Mouse (Mus musculus) erythroblast, adult 5-6 weeks (primary cell): ENCODE measurements around the gene Ror1. TPM values are rescaled to one million over a fixed set of nuclear protein-coding genes. Genes with fewer than 3 reads are reported as not detected.

Source experiments
- ATAC-seq: replicated peaks from 2 replicates; pipeline ENCODE4 v1.8.0; 2016; ENCODE audit warnings: moderate number of reproducible peaks, mild to moderate bottlenecking, moderate TSS enrichment, inconsistent platforms; ENCODE audit not compliant: poor library complexity, low FRiP score, severe bottlenecking
- total RNA-seq, 2 experiments: library from RNA; stranded (forward) in 1 of 2; stranded (reverse) in 1 of 2; fragments of 150-400 nt in 1 of 2; fragments of 200-764, 138-1000 nt in 1 of 2; gene quantifications; 2 replicates each; pipeline versions ENCODE4 v1.2.3 to v1.2.4; 2015 to 2017; ENCODE audit warnings: low replicate concordance in 2 of 2

The Ror1 gene
- total RNA-seq, 2 experiments from 2014 or later, result not detected

DNA sequence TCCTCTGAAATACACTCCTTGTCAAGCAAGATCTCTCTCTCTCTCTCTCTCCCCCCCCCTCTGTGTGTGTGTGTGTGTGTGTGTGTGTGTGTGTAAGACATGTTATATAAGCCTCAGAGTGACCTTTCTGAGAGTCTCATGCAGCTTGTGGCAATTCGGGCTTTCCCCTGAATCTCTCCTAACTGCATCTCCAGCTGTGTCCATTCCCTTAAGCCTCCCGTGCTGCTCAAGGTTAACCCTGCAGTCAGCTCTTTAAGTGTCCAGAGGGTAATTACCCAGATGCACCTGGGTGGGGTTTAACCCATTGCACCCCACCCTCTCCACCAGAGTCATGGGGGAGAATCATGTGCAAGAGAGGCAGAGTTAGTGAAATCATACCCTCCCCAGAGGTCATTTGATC, 105.7 kb downstream of the Ror1 start:
- ATAC-seq, result no peak

DNA sequence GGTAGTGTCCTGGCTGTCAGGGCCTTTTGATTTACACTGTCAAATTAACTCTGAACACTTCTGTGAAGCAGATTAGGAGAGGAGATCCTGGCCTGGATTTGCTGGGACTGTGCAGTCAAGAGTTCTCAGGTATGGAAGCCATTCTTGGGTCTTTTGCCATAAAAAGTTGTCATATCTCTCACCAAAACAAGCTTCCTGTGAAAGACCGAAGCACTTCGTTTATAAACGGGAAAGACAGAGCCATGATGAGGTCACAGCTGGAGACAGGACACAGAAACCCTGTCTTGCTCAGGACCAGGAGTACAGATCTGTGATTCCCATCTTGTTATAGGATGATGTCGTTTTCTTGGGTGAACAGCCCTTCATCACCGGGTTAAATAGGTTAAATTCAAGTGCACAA, 107.5 kb downstream of the Ror1 start:
- no peak for ATAC-seq

- ATAC-seq, result no peak
Measured at GRCm38 (mm10) chr4:100203688-100204087, 108.1 kb downstream of the Ror1 start.

DNA sequence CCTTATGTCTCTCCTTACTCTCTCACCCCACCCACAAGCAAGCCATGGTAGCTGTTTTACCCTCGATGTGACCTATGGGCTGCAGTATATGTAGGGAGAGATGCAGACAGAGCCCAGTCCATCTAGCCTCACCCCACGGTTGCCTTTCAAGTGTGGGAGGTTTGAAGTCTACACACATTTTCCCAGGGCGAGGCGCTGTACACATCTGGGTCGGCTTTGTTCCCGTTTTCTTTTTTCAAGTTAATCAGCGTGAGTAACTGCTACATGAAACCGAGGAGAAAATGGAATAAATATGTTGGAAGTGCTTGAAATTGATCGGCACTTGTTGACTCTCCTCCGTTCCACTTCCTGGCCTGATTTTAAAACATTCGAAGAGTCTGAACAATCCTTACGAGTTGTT, 108.8 kb downstream of the Ror1 start:
- no peak for ATAC-seq

GRCm38 (mm10) chr4:100208081-100208480, 112.5 kb downstream of the Ror1 start:
- no peak for ATAC-seq

DNA sequence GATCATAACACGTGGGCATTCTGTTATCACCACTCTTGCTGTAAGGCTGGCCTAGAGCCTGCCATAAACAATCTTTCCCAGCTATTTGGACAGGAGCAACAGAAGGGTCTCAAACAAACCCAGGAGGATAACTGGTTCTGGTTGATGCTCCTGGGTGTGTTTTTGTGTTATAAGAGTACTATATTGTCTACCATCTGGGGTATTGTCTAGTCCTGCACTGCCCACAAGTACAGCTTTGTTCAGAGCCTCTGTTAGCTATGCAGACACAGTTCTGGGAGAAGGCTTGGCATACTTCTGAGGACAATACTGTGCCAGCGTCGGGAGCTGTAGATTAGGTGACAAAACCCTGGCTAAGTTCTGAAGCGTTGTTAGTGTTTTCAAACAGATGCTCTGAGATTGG, 113.5 kb downstream of the Ror1 start:
- ATAC-seq, result no peak

GRCm38 (mm10) chr4:100211331-100211730, 115.7 kb downstream of the Ror1 start:
- no peak for ATAC-seq

GRCm38 (mm10) chr4:100214324-100215215, 119.0 kb downstream of the Ror1 start:
- no peak for ATAC-seq

- ATAC-seq, result no peak
Measured at GRCm38 (mm10) chr4:100216587-100216986, 121.0 kb downstream of the Ror1 start.

DNA sequence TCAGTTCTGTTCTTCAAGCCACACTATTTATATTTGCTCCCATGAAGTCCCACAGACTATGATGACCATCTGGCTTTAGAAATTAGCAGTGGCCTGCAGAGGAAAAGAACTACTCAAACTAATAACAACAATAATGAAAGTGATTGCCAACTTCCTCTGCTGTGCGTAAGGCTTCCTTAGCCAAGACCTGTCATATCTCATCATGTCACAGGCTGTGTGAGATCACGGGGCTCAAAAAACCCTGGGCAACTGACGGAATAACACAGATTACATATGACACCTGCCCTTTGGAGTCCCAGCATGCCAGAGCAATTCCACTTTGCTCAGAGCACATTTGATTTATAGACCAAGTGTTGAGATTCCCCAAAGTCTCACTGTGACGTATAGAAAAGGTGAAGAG, 123.4 kb downstream of the Ror1 start:
- no peak for ATAC-seq

DNA sequence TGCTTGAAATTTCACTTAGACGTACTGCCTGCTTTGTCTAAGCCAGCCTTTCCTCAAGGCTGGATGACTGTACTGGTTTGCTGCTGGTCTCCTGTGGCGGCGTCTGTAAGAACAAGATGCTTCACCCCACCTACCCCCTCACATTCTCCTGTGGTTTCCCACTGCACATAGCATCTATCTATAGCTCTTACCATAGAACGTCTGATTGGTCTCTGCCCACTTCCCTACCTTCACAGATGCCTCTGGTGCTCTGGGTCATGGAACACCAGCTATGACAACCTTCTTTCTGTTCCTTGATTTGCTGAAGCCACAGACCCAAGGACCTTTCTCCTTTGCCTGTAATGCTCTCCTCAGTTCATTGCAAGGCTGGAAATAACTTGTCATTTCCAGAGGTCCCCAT, 124.0 kb downstream of the Ror1 start:
- no peak for ATAC-seq

DNA sequence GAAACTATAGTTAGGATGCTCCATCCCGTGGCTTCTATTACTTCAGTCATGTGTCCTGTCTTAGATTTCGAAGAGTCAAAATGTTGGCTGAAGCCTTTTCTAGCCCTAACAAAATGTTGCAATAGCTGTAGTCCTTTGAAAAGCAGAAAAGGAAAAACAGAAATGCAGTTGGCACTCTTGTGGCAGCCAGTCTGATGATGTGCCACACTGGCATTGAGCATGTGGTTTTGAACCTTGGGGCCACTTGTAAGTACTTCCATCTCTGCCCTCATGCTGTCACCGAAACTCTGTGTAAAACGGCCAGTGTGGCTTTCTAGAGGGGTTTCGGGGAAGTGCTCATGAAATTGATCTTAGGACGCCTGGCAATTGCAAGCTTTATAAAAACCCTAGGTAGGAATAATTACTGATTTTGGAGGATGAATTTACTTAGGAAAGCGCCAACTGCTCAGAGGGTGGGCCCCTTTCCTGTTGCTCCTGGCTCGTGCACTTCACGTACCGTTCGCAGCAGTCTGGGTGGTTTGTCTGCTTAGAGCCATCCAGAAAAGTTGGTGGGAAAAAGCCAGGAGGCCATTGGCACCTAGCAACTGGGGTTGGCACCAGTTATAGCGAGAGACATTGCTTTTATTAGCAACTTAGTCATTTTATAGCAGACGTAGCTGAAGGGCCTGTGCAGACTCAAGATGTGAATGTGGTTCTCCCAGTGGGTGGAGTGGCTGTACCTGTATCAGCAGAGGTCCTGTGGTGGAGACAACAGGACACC, 126.6 kb downstream of the Ror1 start:
- ATAC-seq, result no peak

DNA sequence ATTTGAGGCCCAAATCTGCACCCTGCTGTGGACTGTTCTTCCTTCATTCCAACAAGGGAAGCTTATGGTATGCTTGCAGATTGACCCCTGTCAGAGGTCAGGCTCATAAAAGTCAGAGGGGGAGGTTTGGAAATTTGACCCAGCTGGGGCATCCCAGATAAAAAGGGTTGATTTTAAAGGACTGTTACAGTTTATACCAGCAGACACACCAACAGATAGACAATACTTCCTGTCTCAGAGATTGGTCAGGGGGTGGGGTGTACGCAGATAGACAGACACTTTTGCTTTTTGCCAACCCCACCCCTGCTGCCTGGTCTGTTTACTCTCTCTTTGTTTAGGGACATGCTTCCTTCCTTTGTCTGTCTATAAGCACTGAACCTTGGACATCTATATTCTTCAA, 127.9 kb downstream of the Ror1 start:
- ATAC-seq, result no peak

GRCm38 (mm10) chr4:100223965-100224364, 128.4 kb downstream of the Ror1 start:
- ATAC-seq, result no peak

GRCm38 (mm10) chr4:100226619-100227018, 131.0 kb downstream of the Ror1 start:
- ATAC-seq, result no peak

GRCm38 (mm10) chr4:100228106-100228505, 132.5 kb downstream of the Ror1 start:
- no peak for ATAC-seq

DNA sequence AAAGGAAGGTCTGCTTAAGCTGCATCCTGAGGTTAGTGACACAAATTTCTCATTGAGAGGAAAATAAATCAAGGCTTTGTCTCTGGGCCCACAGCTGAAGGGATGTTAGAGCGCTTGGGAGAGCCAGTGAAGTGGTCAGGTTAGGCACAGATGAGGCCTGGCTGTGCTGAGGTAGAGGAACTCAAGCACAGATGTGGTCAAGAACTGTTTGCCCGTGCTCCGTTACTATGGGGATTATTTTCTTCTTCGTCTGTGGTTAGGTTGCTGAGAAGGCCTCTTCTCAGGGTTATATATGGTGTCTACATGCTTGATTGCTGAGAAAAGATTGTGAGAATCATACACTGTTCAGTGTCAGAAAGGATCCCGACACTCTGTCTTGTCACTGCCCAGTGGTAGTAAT, 134.7 kb downstream of the Ror1 start:
- no peak for ATAC-seq

DNA sequence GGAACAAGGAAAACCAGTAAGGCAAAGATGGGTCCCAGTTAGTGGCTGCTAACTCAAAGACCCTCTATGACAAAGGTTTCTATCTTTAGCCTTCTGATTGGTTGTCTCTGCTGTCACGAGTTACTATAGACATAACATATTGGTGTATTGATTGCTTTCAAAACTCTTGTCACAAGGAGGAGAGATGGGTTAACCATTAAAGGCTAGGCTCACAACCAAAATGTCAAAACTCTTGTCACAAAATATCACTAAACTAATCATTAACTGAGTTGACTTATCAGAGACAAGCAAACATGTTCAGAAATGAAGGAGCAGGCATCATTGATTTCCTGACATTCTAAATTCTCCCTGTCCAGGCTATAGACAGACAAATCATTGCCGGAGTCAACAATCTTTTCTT, 135.4 kb downstream of the Ror1 start:
- no peak for ATAC-seq

DNA sequence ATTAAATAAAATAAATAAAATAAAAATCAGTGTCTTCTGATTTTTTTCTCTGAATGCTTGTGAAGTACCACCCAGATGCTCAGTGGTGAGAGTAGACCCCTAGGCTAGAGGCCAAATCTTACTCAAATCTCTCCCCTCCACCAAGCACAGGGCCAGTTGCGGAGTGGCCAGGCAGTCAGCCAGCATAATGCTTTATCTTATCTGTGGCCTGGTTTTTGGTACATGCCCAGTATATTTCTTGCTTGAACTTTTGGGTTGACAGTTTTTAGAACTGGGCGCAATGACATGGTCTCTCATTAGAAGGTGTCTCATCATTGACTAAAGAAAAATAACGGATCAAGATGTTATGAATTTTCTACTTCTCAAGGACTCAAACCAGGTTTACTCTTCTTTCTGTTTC, 136.3 kb downstream of the Ror1 start:
- no peak for ATAC-seq

DNA sequence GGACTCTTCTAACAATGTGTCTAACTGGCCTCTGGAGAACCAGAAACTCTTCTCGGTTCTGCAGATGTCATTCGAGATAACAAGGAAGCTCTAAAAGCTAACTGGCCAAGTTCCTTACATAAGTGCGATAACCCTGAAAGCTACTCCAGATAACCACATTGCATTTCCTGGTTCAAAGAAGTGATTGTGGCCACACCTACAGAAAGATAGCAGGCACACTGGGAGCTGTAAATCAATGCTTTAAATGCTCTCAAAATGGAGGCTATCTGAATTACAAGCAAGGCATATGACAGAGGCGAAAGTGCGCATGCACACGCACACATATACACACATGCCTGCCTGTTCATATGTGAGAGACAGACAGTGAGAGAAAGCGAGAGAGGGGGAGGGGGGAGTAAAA, 136.9 kb downstream of the Ror1 start:
- ATAC-seq, result no peak

GRCm38 (mm10) chr4:100233770-100234169, 138.2 kb downstream of the Ror1 start:
- no peak for ATAC-seq
